Comparison of ENCODE assay signal across 7 mouse cellular contexts in the genomic region with DNA sequence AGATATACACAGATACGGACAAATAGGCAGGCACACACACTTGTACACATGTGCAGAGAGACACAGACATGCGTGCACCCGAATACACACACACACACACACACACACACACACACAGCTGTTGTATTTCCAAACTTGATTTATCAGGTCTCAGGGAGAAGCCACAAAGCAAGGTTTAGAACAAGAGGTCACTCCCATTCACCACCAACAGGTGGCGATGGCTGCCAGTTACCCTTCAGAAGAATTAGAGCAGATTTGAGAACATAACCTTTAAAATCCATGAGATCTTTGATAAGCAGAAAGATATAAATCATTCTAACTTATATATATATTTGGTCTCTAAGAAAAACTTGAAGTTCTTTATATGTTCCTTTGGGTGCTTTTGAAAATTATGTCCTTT.
DNase-seq lines count a peak whose midpoint lies in the region; ATAC-seq lines count a peak whose summit lies in the region.

No protein-coding gene starts in this region.

- peak; percentile 32 to 60 for DNase-seq in heart, postnatal 14 days
- DNase-seq in heart, adult 8-10 months (ENCODE audit: low spot score) = no peak
- peak; percentile 15 for DNase-seq in right cerebral cortex, adult 18-20 months
- no peak for DNase-seq in right cerebral cortex, postnatal 36 days (ENCODE audit: low spot score in 2 of 2)
- DNase-seq in brain, adult 2 months (ENCODE audit: low read depth, low spot score) = peak; percentile 32
- peak; percentile 3 for DNase-seq in induced T-regulatory cell, adult 2 months (ENCODE audit: low read depth)

- intact Hi-C loops in heart, postnatal 14 days (cut with DNase I) = loop anchor here (10.0 kb wide), 1 partner anchor 310 kb away; a partner anchor contains a TSS

- ATAC-seq in erythroid progenitor cell, adult 5-6 weeks (replicated peaks; ENCODE audit: low FRiP score, poor library complexity, severe bottlenecking) = no peak

Comparison
In these comparisons a context has a peak if more than half of its experiments do, and no peak if none do; other contexts are left out.
1. DNase-seq: peak in heart, postnatal 14 days (2 of 2), right cerebral cortex, adult 18-20 months (single experiment), brain, adult 2 months (single experiment) and induced T-regulatory cell, adult 2 months (single experiment); none in heart, adult 8-10 months (single experiment) and right cerebral cortex, postnatal 36 days (0 of 2).